Mouse (Mus musculus) cerebellum, postnatal 4 days (tissue): Measurements from ENCODE around the gene Rabl3.

ENCODE experiments used
- DNase-seq, 2 experiments: peaks; one replicate each; pipeline ENCODE4 v3.0.0; 2022; ENCODE audit warnings: low spot score in 2 of 2, mixed read lengths in 1 of 2

Gene Rabl3

GRCm38 (mm10) chr16:37591551-37591950 is 51.9 kb downstream of the Rabl3 start:
- no peak for DNase-seq

- DNase-seq, result no peak
Observed at GRCm38 (mm10) chr16:37597412-37597811, 57.7 kb downstream of the Rabl3 start.

GRCm38 (mm10) chr16:37598463-37598862 is 58.8 kb downstream of the Rabl3 start:
- no peak for DNase-seq

GRCm38 (mm10) chr16:37599326-37599725 is 59.6 kb downstream of the Rabl3 start:
- no peak for DNase-seq

- no peak for DNase-seq
Observed at GRCm38 (mm10) chr16:37603431-37603830, 63.7 kb downstream of the Rabl3 start.

- DNase-seq, result no peak
Observed at GRCm38 (mm10) chr16:37604243-37604642, 64.6 kb downstream of the Rabl3 start.

- DNase-seq, result no peak
Observed at GRCm38 (mm10) chr16:37610333-37610732, 70.6 kb downstream of the Rabl3 start.

- DNase-seq, result no peak
Observed at GRCm38 (mm10) chr16:37611072-37611471, 71.4 kb downstream of the Rabl3 start.

GRCm38 (mm10) chr16:37612013-37612412 is 72.3 kb downstream of the Rabl3 start:
- DNase-seq, result no peak

GRCm38 (mm10) chr16:37614540-37614939 is 74.9 kb downstream of the Rabl3 start:
- no peak for DNase-seq

GRCm38 (mm10) chr16:37615429-37615828 is 75.7 kb downstream of the Rabl3 start:
- no peak for DNase-seq

GRCm38 (mm10) chr16:37616104-37616503 is 76.4 kb downstream of the Rabl3 start:
- no peak for DNase-seq

GRCm38 (mm10) chr16:37617695-37618094 is 78.0 kb downstream of the Rabl3 start:
- peak in 1 of 2 experiments; percentile 35 for DNase-seq
